Mouse (Mus musculus) lung, postnatal 10 days (tissue): ENCODE measurements around the gene Olfr1049.
"Not testable (repeated sequence)": the region's sequence is repeated elsewhere in the genome, so short reads cannot be mapped to it uniquely, and the experiment has no call there.

Experiments
- DNase-seq: peaks from one replicate; pipeline ENCODE4 v3.0.0; 2021

Olfr1049 gene

GRCm38 (mm10) chr2:86258228-86258627 lies at the start of gene Olfr1049:
Gene Olfr1049, minus strand, starts transcription at chr2:86258328.
- not testable (repeated sequence) for DNase-seq

GRCm38 (mm10) chr2:86292155-86292554 lies 34.0 kb upstream of the Olfr1049 start, which contains the start of gene Olfr1052:
Gene Olfr1052, plus strand, starts transcription at chr2:86292455.
- no peak for DNase-seq

GRCm38 (mm10) chr2:86278988-86279387 lies 20.9 kb upstream of the Olfr1049 start, which contains the start of gene Olfr1051:
Gene Olfr1051, minus strand, starts transcription at chr2:86279088.
- not testable (repeated sequence) for DNase-seq

- no peak for DNase-seq
These were observed 17.9 kb downstream of the Olfr1049 start, which contains the start of gene Olfr1048 for GRCm38 (mm10) chr2:86240189-86240588. Gene Olfr1048, minus strand, starts transcription at chr2:86240289.

GRCm38 (mm10) chr2:86231301-86231700 lies 26.8 kb downstream of the Olfr1049 start, which contains the start of gene Olfr1047:
Gene Olfr1047, minus strand, starts transcription at chr2:86231401.
- no peak for DNase-seq

- DNase-seq = no peak
These were observed 38.9 kb downstream of the Olfr1049 start, which contains the start of gene Olfr1046 for GRCm38 (mm10) chr2:86219214-86219613. Gene Olfr1046, minus strand, starts transcription at chr2:86219314.
